Mouse (Mus musculus): ENCODE data around the gene Srp9. TPM values are rescaled to one million over a fixed set of nuclear protein-coding genes. Genes with fewer than 3 reads are reported as not detected.

Srp9 gene
- polyA plus RNA-seq, 1 experiment from 2014 or later, result 141 TPM

- WGBS, result 47% methylated on average over 14 of the region's 14 CpGs
- Histone ChIP-seq H3K36me3 (ENCODE audit: insufficient read depth) (no peaks in the 10 kb centered on the region), H3K27ac (ENCODE audit: low read depth) (peak overlapping the region; percentile 48; the same call in 1 of the 2 replicates), H3K9me3 (ENCODE audit: low read depth, low read length) (no peaks in the 10 kb centered on the region), H3K4me1 (ENCODE audit: insufficient read depth) (peaks cover 28% of the 10 kb centered on the region), H3K27me3 (ENCODE audit: insufficient read depth, low read length) (no peaks in the 10 kb centered on the region), H3K4me3 (ENCODE audit: low read depth, low read length) (no peak overlapping the region), H3K9ac (no peak overlapping the region), H3K4me2 (no peak overlapping the region)
- TF ChIP-seq CTCF (IDR thresholded peaks at IDR 0.05; ENCODE audit: low read depth), result no peak
- peak; percentile 19; the same call in 1 of the 2 replicates for ATAC-seq (ENCODE audit: insufficient read depth)
- peak; percentile 66 for DNase-seq
These were observed 35.6 kb upstream of the Srp9 start for GRCm38 (mm10) chr1:182088844-182089418.

DNA sequence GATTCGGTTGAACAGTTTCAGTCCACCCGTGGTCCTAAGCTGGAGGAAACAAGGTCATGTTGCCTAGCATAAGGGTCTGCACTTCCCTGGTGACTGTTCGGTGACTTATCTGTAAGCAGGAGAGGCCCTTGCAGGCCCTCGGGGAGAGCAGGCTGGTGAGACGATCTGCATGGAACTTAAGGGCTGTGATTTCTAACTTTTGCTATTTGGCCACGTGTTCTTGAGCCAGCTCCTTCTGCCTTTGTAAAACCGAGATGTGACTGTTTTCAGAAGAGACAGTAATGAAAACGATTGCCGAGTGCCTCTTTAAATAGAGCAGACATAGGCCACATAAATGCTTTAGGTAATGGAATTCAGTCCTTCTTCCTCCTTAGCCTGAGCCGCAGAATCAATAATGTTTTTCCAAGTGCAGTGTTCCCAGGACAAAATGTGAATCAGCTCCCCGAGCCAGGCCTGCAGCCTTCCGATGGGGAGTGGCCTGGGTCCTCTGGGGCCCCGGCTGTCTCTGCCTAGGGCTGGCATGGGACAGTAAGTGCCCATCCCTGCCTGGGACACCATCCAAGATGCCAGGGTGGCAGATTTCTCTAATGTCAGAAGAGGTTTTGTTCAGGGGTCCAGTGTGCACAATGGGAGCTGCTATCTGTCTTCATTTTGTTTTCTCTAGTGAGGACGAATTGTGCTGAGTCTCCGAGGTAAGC, 34.8 kb upstream of the Srp9 start:
- Histone ChIP-seq H3K4me2 (no peak overlapping the region), H3K4me1 (ENCODE audit: insufficient read depth) (peaks cover 31% of the 10 kb centered on the region), H3K4me3 (ENCODE audit: low read depth, low read length) (no peak overlapping the region), H3K27me3 (ENCODE audit: insufficient read depth, low read length) (no peaks in the 10 kb centered on the region), H3K9ac (no peak overlapping the region), H3K9me3 (ENCODE audit: low read depth, low read length) (no peaks in the 10 kb centered on the region), H3K27ac (ENCODE audit: low read depth) (peak overlapping the region; percentile 48; the same call in 1 of the 2 replicates), H3K36me3 (ENCODE audit: insufficient read depth) (no peaks in the 10 kb centered on the region)
- 36% methylated on average over 15 of the region's 15 CpGs for WGBS
- TF ChIP-seq CTCF (IDR thresholded peaks at IDR 0.05; ENCODE audit: low read depth), result no peak
- ATAC-seq (ENCODE audit: insufficient read depth) (no peak), DNase-seq (no peak)

GRCm38 (mm10) chr1:182090298-182090677, 34.2 kb upstream of the Srp9 start:
- Histone ChIP-seq H3K27ac (ENCODE audit: low read depth) (peak overlapping the region; percentile 48; the same call in 1 of the 2 replicates), H3K9me3 (ENCODE audit: low read depth, low read length) (no peaks in the 10 kb centered on the region), H3K9ac (no peak overlapping the region), H3K4me1 (ENCODE audit: insufficient read depth) (peaks cover 37% of the 10 kb centered on the region), H3K36me3 (ENCODE audit: insufficient read depth) (no peaks in the 10 kb centered on the region), H3K27me3 (ENCODE audit: insufficient read depth, low read length) (no peaks in the 10 kb centered on the region), H3K4me3 (ENCODE audit: low read depth, low read length) (no peak overlapping the region), H3K4me2 (no peak overlapping the region; the same call in 1 of the 2 replicates)
- 26% methylated on average over 5 of the region's 5 CpGs for WGBS
- DNase-seq (no peak), ATAC-seq (ENCODE audit: insufficient read depth) (no peak)
- TF ChIP-seq CTCF (IDR thresholded peaks at IDR 0.05; ENCODE audit: low read depth), result no peak

- Histone ChIP-seq H3K4me3 (ENCODE audit: low read depth, low read length) (no peak overlapping the region), H3K9ac (no peak overlapping the region), H3K9me3 (ENCODE audit: low read depth, low read length) (no peaks in the 10 kb centered on the region), H3K4me2 (peak overlapping the region; percentile 33; the same call in 1 of the 2 replicates), H3K4me1 (ENCODE audit: insufficient read depth) (peaks cover 41% of the 10 kb centered on the region), H3K27me3 (ENCODE audit: insufficient read depth, low read length) (no peaks in the 10 kb centered on the region), H3K36me3 (ENCODE audit: insufficient read depth) (no peaks in the 10 kb centered on the region), H3K27ac (ENCODE audit: low read depth) (peak overlapping the region; percentile 36; the same call in 1 of the 2 replicates)
- WGBS, result 29% methylated on average over 7 of the region's 7 CpGs
- DNase-seq (no peak), ATAC-seq (ENCODE audit: insufficient read depth) (no peak)
- no peak for TF ChIP-seq CTCF (IDR thresholded peaks at IDR 0.05; ENCODE audit: low read depth)
These were observed 33.3 kb upstream of the Srp9 start for GRCm38 (mm10) chr1:182091261-182091660.

GRCm38 (mm10) chr1:182091746-182092412, 32.7 kb upstream of the Srp9 start:
- H3K4me1 ChIP-seq (ENCODE audit: insufficient read depth), result peaks cover 43% of the 10 kb centered on the region
- TF ChIP-seq CTCF (IDR thresholded peaks at IDR 0.05; ENCODE audit: low read depth), result no peak
- peak overlapping the region; percentile 78 for H3K27ac ChIP-seq (ENCODE audit: low read depth)
- no peak overlapping the region for H3K4me3 ChIP-seq (ENCODE audit: low read depth, low read length)
- peak overlapping the region; percentile 33; the same call in 1 of the 2 replicates for H3K4me2 ChIP-seq
- H3K9ac ChIP-seq, result no peak overlapping the region
- no peaks in the 10 kb centered on the region for H3K36me3 ChIP-seq (ENCODE audit: insufficient read depth)
- ATAC-seq (ENCODE audit: insufficient read depth) (peak; percentile 49), DNase-seq (peak; percentile 68)
- WGBS, result 64% methylated on average over 13 of the region's 13 CpGs
- no peaks in the 10 kb centered on the region for H3K27me3 ChIP-seq (ENCODE audit: insufficient read depth, low read length)
- no peaks in the 10 kb centered on the region for H3K9me3 ChIP-seq (ENCODE audit: low read depth, low read length)

GRCm38 (mm10) chr1:182092413-182092800, 32.1 kb upstream of the Srp9 start:
- H3K36me3 ChIP-seq (ENCODE audit: insufficient read depth), result no peaks in the 10 kb centered on the region
- H3K9ac ChIP-seq, result no peak overlapping the region
- TF ChIP-seq CTCF (IDR thresholded peaks at IDR 0.05; ENCODE audit: low read depth), result no peak
- no peak for ATAC-seq (ENCODE audit: insufficient read depth)
- H3K4me2 ChIP-seq, result peak overlapping the region; percentile 1; the same call in 1 of the 2 replicates
- no peaks in the 10 kb centered on the region for H3K9me3 ChIP-seq (ENCODE audit: low read depth, low read length)
- H3K27me3 ChIP-seq (ENCODE audit: insufficient read depth, low read length), result no peaks in the 10 kb centered on the region
- H3K4me1 ChIP-seq (ENCODE audit: insufficient read depth), result peaks cover 43% of the 10 kb centered on the region
- DNase-seq, result no peak
- peak overlapping the region; percentile 78 for H3K27ac ChIP-seq (ENCODE audit: low read depth)
- no peak overlapping the region for H3K4me3 ChIP-seq (ENCODE audit: low read depth, low read length)
- 65% methylated on average over 5 of the region's 5 CpGs for WGBS

- Histone ChIP-seq H3K27ac (ENCODE audit: low read depth) (no peak overlapping the region), H3K36me3 (ENCODE audit: insufficient read depth) (no peaks in the 10 kb centered on the region), H3K9me3 (ENCODE audit: low read depth, low read length) (no peaks in the 10 kb centered on the region), H3K4me1 (ENCODE audit: insufficient read depth) (peaks cover 40% of the 10 kb centered on the region), H3K4me3 (ENCODE audit: low read depth, low read length) (no peak overlapping the region), H3K4me2 (no peak overlapping the region), H3K9ac (no peak overlapping the region), H3K27me3 (ENCODE audit: insufficient read depth, low read length) (no peaks in the 10 kb centered on the region)
- DNase-seq (no peak), ATAC-seq (ENCODE audit: insufficient read depth) (no peak)
- 83% methylated on average over 5 of the region's 5 CpGs for WGBS
- no peak for TF ChIP-seq CTCF (IDR thresholded peaks at IDR 0.05; ENCODE audit: low read depth)
These were observed 31.1 kb upstream of the Srp9 start for GRCm38 (mm10) chr1:182093407-182093806.
